Mouse (Mus musculus) CH12.LX (cell line): ENCODE data around the gene 4930402K13Rik. TPM values are rescaled to one million over a fixed set of nuclear protein-coding genes. Genes with fewer than 3 reads are reported as not detected.

Source experiments
- DNase-seq: peaks from one replicate; pipeline ENCODE4 v3.0.0-alpha.2; 2013; ENCODE audit errors: extremely low read depth
- H3K27ac ChIP-seq: 2 replicates; pipeline ENCODE4 v1.5.1; 2012; ENCODE audit warnings: low read depth, mild to moderate bottlenecking, control low read depth, moderate library complexity; ENCODE audit not compliant: insufficient read depth
- H3K27me3 ChIP-seq: replicated peaks from 2 replicates; pipeline ENCODE3; 2012; ENCODE audit warnings: inconsistent platforms
- H3K36me3 ChIP-seq, 2 experiments: replicated peaks in 1 of 2; 2 replicates each; pipeline versions ENCODE3 to v1.6.1; 2012; ENCODE audit warnings: inconsistent platforms in 1 of 2, low read length in 1 of 2, mild to moderate bottlenecking in 1 of 2, mixed read lengths in 1 of 2, moderate library complexity in 1 of 2; ENCODE audit not compliant: control insufficient read depth in 1 of 2, insufficient read depth in 1 of 2
- H3K4me1 ChIP-seq, 2 experiments: 2 replicates each; pipeline ENCODE4 v1.6.1; 2012; ENCODE audit warnings: inconsistent platforms in 1 of 2, moderate library complexity in 1 of 2; ENCODE audit not compliant: insufficient read depth in 2 of 2, control insufficient read depth in 1 of 2
- H3K4me2 ChIP-seq: 2 replicates; pipeline ENCODE4 v1.6.1; 2012; ENCODE audit warnings: low read depth, mild to moderate bottlenecking, control low read depth; ENCODE audit not compliant: poor library complexity, insufficient read depth, severe bottlenecking
- H3K4me3 ChIP-seq, 3 experiments: fragments of 150-350 bp in 1 of 3; sonication (generic) in 1 of 3; replicated peaks in 1 of 3; 2 replicates each; pipeline versions ENCODE3 to v1.5.1; 2011 to 2012; ENCODE audit warnings: low read depth in 2 of 3, low read length in 2 of 3, mild to moderate bottlenecking in 2 of 3, moderate library complexity in 2 of 3, control low read depth in 1 of 3, improper control_type of control experiment in 1 of 3, inconsistent platforms in 1 of 3, mixed read lengths in 1 of 3; ENCODE audit not compliant: poor library complexity in 1 of 3
- H3K79me2 ChIP-seq: replicated peaks from 2 replicates; pipeline ENCODE4 v1.6.1; 2012; ENCODE audit warnings: mild to moderate bottlenecking, moderate library complexity; ENCODE audit not compliant: control insufficient read depth, poor library complexity, insufficient read depth, severe bottlenecking; ENCODE audit errors: extremely low read depth
- H3K9ac ChIP-seq: 2 replicates; pipeline ENCODE4 v1.6.1; 2012; ENCODE audit warnings: low read depth, mild to moderate bottlenecking, control low read depth, moderate library complexity; ENCODE audit not compliant: insufficient read depth
- H3K9me3 ChIP-seq: replicated peaks from 2 replicates; pipeline ENCODE3; 2012; ENCODE audit warnings: low read length, inconsistent platforms, mixed read lengths
- CHD2 ChIP-seq: IDR thresholded peaks from 2 replicates; pipeline ENCODE4 v1.6.1; 2011; ENCODE audit warnings: low read length, improper control_type of control experiment
- CTCF ChIP-seq, 2 experiments: IDR thresholded peaks in 1 of 2; conservative IDR thresholded peaks in 1 of 2; 2 replicates each; pipeline ENCODE4 v1.5.1; 2011 to 2012; ENCODE audit warnings: low read depth in 2 of 2, low read length in 2 of 2, improper control_type of control experiment in 1 of 2, inconsistent platforms in 1 of 2, mild to moderate bottlenecking in 1 of 2, moderate library complexity in 1 of 2
- E2F4 ChIP-seq: IDR thresholded peaks from 2 replicates; pipeline ENCODE4 v1.6.1; 2011; ENCODE audit warnings: low read depth, low read length, improper control_type of control experiment; ENCODE audit not compliant: insufficient replicate concordance
- ELF1 ChIP-seq: IDR thresholded peaks from 2 replicates; pipeline ENCODE4 v1.6.1; 2014; ENCODE audit warnings: low read depth, mild to moderate bottlenecking, inconsistent platforms, low read length, improper control_type of control experiment
- EP300 ChIP-seq: IDR thresholded peaks from 2 replicates; pipeline ENCODE4 v1.6.1; 2011; ENCODE audit warnings: low read length, improper control_type of control experiment
- ETS1 ChIP-seq: conservative IDR thresholded peaks from 2 replicates; pipeline ENCODE4 v1.6.1; 2012; ENCODE audit warnings: low read depth, mild to moderate bottlenecking, inconsistent platforms, low read length, improper control_type of control experiment, moderate library complexity
- HCFC1 ChIP-seq: IDR thresholded peaks from 2 replicates; pipeline ENCODE4 v1.6.1; 2012; ENCODE audit warnings: low read depth, mild to moderate bottlenecking, inconsistent platforms, low read length, improper control_type of control experiment
- IRF4 ChIP-seq: IDR thresholded peaks from 2 replicates; pipeline ENCODE4 v1.6.1; 2014; ENCODE audit warnings: low read depth, mild to moderate bottlenecking, inconsistent platforms, low read length, improper control_type of control experiment
- JUN ChIP-seq: IDR thresholded peaks from 2 replicates; pipeline ENCODE4 v1.6.1; 2011; ENCODE audit warnings: low read depth, mild to moderate bottlenecking, low read length, improper control_type of control experiment, moderate library complexity; ENCODE audit not compliant: insufficient read depth
- JUND ChIP-seq: conservative IDR thresholded peaks from 2 replicates; pipeline ENCODE4 v1.6.1; 2011; ENCODE audit warnings: low read depth, low read length, improper control_type of control experiment
- KAT2A ChIP-seq: IDR thresholded peaks from 2 replicates; pipeline ENCODE4 v1.6.1; 2012; ENCODE audit warnings: low read length, improper control_type of control experiment, inconsistent platforms; ENCODE audit not compliant: insufficient replicate concordance
- MAFK ChIP-seq: IDR thresholded peaks from 2 replicates; pipeline ENCODE4 v1.6.1; 2011; ENCODE audit warnings: low read length, improper control_type of control experiment; ENCODE audit not compliant: insufficient replicate concordance
- MAX ChIP-seq: IDR thresholded peaks from 2 replicates; pipeline ENCODE4 v1.6.1; 2011; ENCODE audit warnings: low read length, improper control_type of control experiment
- MEF2A ChIP-seq: IDR thresholded peaks from 2 replicates; pipeline ENCODE4 v1.6.1; 2014; ENCODE audit warnings: low read depth, mild to moderate bottlenecking, inconsistent platforms, low read length, improper control_type of control experiment, borderline replicate concordance
- MXI1 ChIP-seq: IDR thresholded peaks from 2 replicates; pipeline ENCODE4 v1.6.1; 2011; ENCODE audit warnings: mild to moderate bottlenecking, low read depth, low read length, improper control_type of control experiment
- MYC ChIP-seq: IDR thresholded peaks from 2 replicates; pipeline ENCODE4 v1.6.1; 2011; ENCODE audit warnings: low read depth, mild to moderate bottlenecking, improper control_type of control experiment, low read length
- PAX5 ChIP-seq: IDR thresholded peaks from 2 replicates; pipeline ENCODE4 v1.6.1; 2012; ENCODE audit warnings: low read length, inconsistent platforms, mixed read lengths
- POLR2A ChIP-seq: IDR thresholded peaks from 2 replicates; pipeline ENCODE4 v1.6.1; 2011; ENCODE audit warnings: low read depth, mild to moderate bottlenecking, improper control_type of control experiment, low read length
- POLR2AphosphoS2 ChIP-seq: IDR thresholded peaks from 2 replicates; pipeline ENCODE4 v1.6.1; 2011; ENCODE audit warnings: low read depth, low read length, improper control_type of control experiment
- RAD21 ChIP-seq: IDR thresholded peaks from 2 replicates; pipeline ENCODE4 v1.6.1; 2011; ENCODE audit warnings: low read depth, mild to moderate bottlenecking, low read length, improper control_type of control experiment, moderate library complexity
- RCOR1 ChIP-seq: conservative IDR thresholded peaks from 2 replicates; pipeline ENCODE4 v1.6.1; 2012; ENCODE audit warnings: low read depth, mild to moderate bottlenecking, inconsistent platforms, low read length, improper control_type of control experiment
- SMC3 ChIP-seq: IDR thresholded peaks from 2 replicates; pipeline ENCODE4 v1.6.1; 2011; ENCODE audit warnings: low read depth, low read length, improper control_type of control experiment
- TBP ChIP-seq: conservative IDR thresholded peaks from 2 replicates; pipeline ENCODE4 v1.6.1; 2011; ENCODE audit warnings: low read depth, low read length, improper control_type of control experiment
- TCF12 ChIP-seq: IDR thresholded peaks from 2 replicates; pipeline ENCODE4 v1.6.1; 2014; ENCODE audit warnings: low read depth, mild to moderate bottlenecking, inconsistent platforms, low read length, improper control_type of control experiment
- UBTF ChIP-seq: IDR thresholded peaks from 2 replicates; pipeline ENCODE4 v1.6.1; 2012; ENCODE audit warnings: low read depth, mild to moderate bottlenecking, inconsistent platforms, low read length, improper control_type of control experiment, moderate library complexity
- dilution Hi-C: fragments of 300-500 bp; cut with MboI; formaldehyde crosslinking; loops from 2 replicates; pipeline ENCODE4 v1.14.3; 2020; ENCODE audit warnings: low sequenced_read_pairs; ENCODE audit not compliant: extremely low pct_unique_long_range_greater_than_20kb, extremely low pct_ligation_motif_present
- in situ Hi-C: fragments of 300-500 bp; cut with MboI; formaldehyde crosslinking; loops from 3 replicates; pipeline ENCODE4 v1.14.3; 2019; ENCODE audit warnings: low sequenced_read_pairs, low pct_ligation_motif_present, low pct_unique_long_range_greater_than_20kb, mixed read lengths
- polyA plus RNA-seq: library from polyadenylated mRNA; unstranded; fragments of >175 nt; gene quantifications from 2 replicates; pipeline ENCODE4 v1.2.1, GENCODE M21; 2012; ENCODE audit warnings: low read depth; ENCODE audit not compliant: insufficient read length
- total RNA-seq, 2 experiments: library from RNA; depleted of rRNA; stranded (reverse); fragments of 300-350 nt in 1 of 2; fragments of >200 nt in 1 of 2; gene quantifications; 2 replicates each; pipeline ENCODE4 v1.2.3; 2012 to 2014

Gene 4930402K13Rik
- total and polyA plus RNA-seq, 3 experiments, result not detected

DNA sequence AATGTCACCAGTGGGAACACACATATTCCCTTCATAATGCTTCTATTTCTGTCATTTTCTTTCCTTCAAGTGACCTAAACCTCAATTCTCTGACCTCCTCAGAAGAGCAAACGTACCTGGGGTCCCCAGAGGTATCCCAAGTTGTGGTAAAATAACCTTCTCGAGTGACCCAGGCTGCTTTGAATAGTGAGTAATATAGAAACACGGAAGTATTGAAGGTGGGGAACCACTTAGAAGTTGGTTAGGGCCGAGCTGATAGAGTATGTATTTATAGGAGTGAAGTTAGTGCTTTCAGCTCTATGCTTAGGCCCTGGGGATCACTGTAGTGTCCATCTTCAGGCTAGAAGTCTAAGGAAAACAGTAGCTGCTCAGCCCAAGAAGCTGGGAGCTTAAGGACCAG is 20.6 kb downstream of the 4930402K13Rik start:
- Histone ChIP-seq H3K27ac (no peak overlapping the region), H3K4me1 (peaks cover 0 to 12% of the 10 kb centered on the region in 2 experiments; a peak in 2 of 4 replicates), H3K9me3 (no peaks in the 10 kb centered on the region), H3K79me2 (no peaks in the 10 kb centered on the region), H3K27me3 (no peaks in the 10 kb centered on the region), H3K9ac (no peak overlapping the region), H3K36me3 (no peaks in the 10 kb centered on the region), H3K4me2 (no peak overlapping the region), H3K4me3 (no peak overlapping the region)
- peak; percentile 55 for DNase-seq
- in situ Hi-C loops, result no loop called here
- TF ChIP-seq KAT2A, result no peak
- TF ChIP-seq E2F4, result no peak
- peak; percentile 82 for TF ChIP-seq IRF4
- TF ChIP-seq POLR2A, result no peak
- no peak for TF ChIP-seq HCFC1
- peak; percentile 39; the same call in 1 of the 2 replicates for TF ChIP-seq JUN
- no peak for TF ChIP-seq RCOR1
- TF ChIP-seq JUND, result peak; percentile 71
- peak; percentile 61 for TF ChIP-seq ELF1
- TF ChIP-seq MEF2A, result peak; percentile 58; the same call in 1 of the 2 replicates
- TF ChIP-seq MXI1, result no peak
- no peak for TF ChIP-seq TCF12
- TF ChIP-seq RAD21, result no peak
- no peak for TF ChIP-seq SMC3
- TF ChIP-seq MAFK, result no peak
- no peak for TF ChIP-seq CHD2
- TF ChIP-seq MAX, result no peak
- TF ChIP-seq ETS1, result peak; percentile 35
- TF ChIP-seq MYC, result no peak
- TF ChIP-seq TBP, result no peak
- no peak for TF ChIP-seq PAX5
- peak; percentile 69 for TF ChIP-seq EP300
- TF ChIP-seq POLR2AphosphoS2, result no peak
- dilution Hi-C loops, result no loop called here

- no peak overlapping the region for H3K4me2 ChIP-seq
- no peak overlapping the region for H3K27ac ChIP-seq
- no peak overlapping the region for H3K4me3 ChIP-seq
- no peak overlapping the region for H3K9ac ChIP-seq
- no peaks in the 10 kb centered on the region for H3K36me3 ChIP-seq
- H3K4me1 ChIP-seq, result peaks cover 0 to 17% of the 10 kb centered on the region in 2 experiments; a peak in 2 of 4 replicates
- in situ Hi-C loops (no loop called here), dilution Hi-C loops (no loop called here)
- no peaks in the 10 kb centered on the region for H3K79me2 ChIP-seq
- peak; percentile 29 for DNase-seq
- no peaks in the 10 kb centered on the region for H3K9me3 ChIP-seq
- no peaks in the 10 kb centered on the region for H3K27me3 ChIP-seq
- peak in 1 of 2 experiments; percentile 57; a peak in 2 of 4 replicates for TF ChIP-seq CTCF (conservative IDR thresholded peaks at IDR 0.05 in 1 of 2, IDR thresholded peaks at IDR 0.05 in 1 of 2; ENCODE audit: low read depth in 2 of 2, low read length in 2 of 2)
- TF ChIP-seq RAD21, result peak; percentile 57
- TF ChIP-seq SMC3, result peak; percentile 36; the same call in 1 of the 2 replicates
- no peak for TF ChIP-seq UBTF
- TF ChIP-seq ETS1, result no peak
- TF ChIP-seq JUND, result no peak
Measured at GRCm38 (mm10) chrX:9128317-9128831, 24.0 kb downstream of the 4930402K13Rik start.
